Mouse (Mus musculus) cerebellum, postnatal 14 days (tissue): ENCODE measurements around the gene Wdr66.

ENCODE experiments used
- DNase-seq, 2 experiments: peaks; one replicate each; pipeline ENCODE4 v3.0.0; 2021; ENCODE audit warnings: mixed read lengths in 2 of 2

The Wdr66 gene

GRCm38 (mm10) chr5:123272927-123273326 is 21.0 kb downstream of the Wdr66 start:
- DNase-seq, result no peak

- DNase-seq, result peak in 1 of 2 experiments; percentile 56
Measured at GRCm38 (mm10) chr5:123276636-123277341, 24.9 kb downstream of the Wdr66 start.

- peak; percentile 50 to 75 for DNase-seq
Measured at GRCm38 (mm10) chr5:123277342-123277701, 25.4 kb downstream of the Wdr66 start.

GRCm38 (mm10) chr5:123277704-123278103 is 25.8 kb downstream of the Wdr66 start:
- no peak for DNase-seq

GRCm38 (mm10) chr5:123279248-123279647 is 27.3 kb downstream of the Wdr66 start:
- no peak for DNase-seq

- DNase-seq, result peak; percentile 78 to 85
Measured at GRCm38 (mm10) chr5:123281336-123282136, 29.6 kb downstream of the Wdr66 start.

- DNase-seq, result peak; percentile 87 to 88
Measured at GRCm38 (mm10) chr5:123285174-123285573, 33.3 kb downstream of the Wdr66 start.

- peak in 1 of 2 experiments; percentile 52 for DNase-seq
Measured at GRCm38 (mm10) chr5:123288079-123288478, 36.2 kb downstream of the Wdr66 start.

GRCm38 (mm10) chr5:123294653-123295052 is 42.8 kb downstream of the Wdr66 start:
- no peak for DNase-seq

- peak; percentile 25 to 52 for DNase-seq
Measured at GRCm38 (mm10) chr5:123296224-123296806, 44.4 kb downstream of the Wdr66 start.

GRCm38 (mm10) chr5:123296972-123297754 is 45.3 kb downstream of the Wdr66 start:
- no peak for DNase-seq

- no peak for DNase-seq
Measured at GRCm38 (mm10) chr5:123297830-123298229, 45.9 kb downstream of the Wdr66 start.

- DNase-seq, result peak in 1 of 2 experiments; percentile 53
Measured at GRCm38 (mm10) chr5:123298526-123298925, 46.6 kb downstream of the Wdr66 start.

GRCm38 (mm10) chr5:123300496-123301034 is 48.7 kb downstream of the Wdr66 start:
- no peak for DNase-seq

- peak; percentile 85 to 90 for DNase-seq
Measured at GRCm38 (mm10) chr5:123301780-123302521, 50.0 kb downstream of the Wdr66 start.

- DNase-seq, result no peak
Measured at GRCm38 (mm10) chr5:123307630-123308282, 55.9 kb downstream of the Wdr66 start.

- DNase-seq, result no peak
Measured at GRCm38 (mm10) chr5:123309816-123310215, 57.9 kb downstream of the Wdr66 start.

- no peak for DNase-seq
Measured at GRCm38 (mm10) chr5:123310221-123310620, 58.3 kb downstream of the Wdr66 start.

- DNase-seq, result no peak
Measured at GRCm38 (mm10) chr5:123313058-123313630, 61.2 kb downstream of the Wdr66 start.

GRCm38 (mm10) chr5:123313851-123314380 is 62.0 kb downstream of the Wdr66 start:
- DNase-seq, result no peak
